Mouse (Mus musculus) liver, embryonic 14.5 days (tissue): ENCODE measurements at regions not wholly inside any gene's neighbourhood (a gene's known extent, or its start where the extent isn't known, plus 50 kb on each side); places are given as distances from the start of the nearest gene placed in this dataset.

Experiments
- ATAC-seq: fragments of 200-750 bp; cut with Nextera tagmentation; 2 replicates; pipeline ENCODE4 v1.8.0; 2017; ENCODE audit warnings: moderate number of reproducible peaks, mild to moderate bottlenecking, moderate library complexity; ENCODE audit not compliant: insufficient read depth
- DNase-seq, 3 experiments: peaks; one replicate each; pipeline ENCODE4 v3.0.0-alpha.2; 2012 to 2013; ENCODE audit warnings: low read depth in 3 of 3, low spot score in 3 of 3
- H3K27ac ChIP-seq: fragments of 300-500 bp; sonication (generic); 2 replicates; pipeline ENCODE4 v1.5.1; 2014; ENCODE audit warnings: moderate library complexity, mild to moderate bottlenecking, control low read depth, inconsistent platforms
- H3K27me3 ChIP-seq: fragments of 300-500 bp; sonication (generic); 2 replicates; pipeline ENCODE4 v1.6.1; 2014; ENCODE audit warnings: mild to moderate bottlenecking, low read length, moderate library complexity; ENCODE audit not compliant: control insufficient read depth, insufficient read depth
- H3K36me3 ChIP-seq: fragments of 300-500 bp; sonication (generic); replicated peaks from 2 replicates; pipeline ENCODE4 v1.6.1; 2014; ENCODE audit warnings: low read depth; ENCODE audit not compliant: control insufficient read depth, insufficient read depth
- H3K4me1 ChIP-seq, 2 experiments: fragments of 200-500 bp in 1 of 2; fragments of 300-500 bp in 1 of 2; sonication (generic) in 1 of 2; replicated peaks; 2 replicates each; pipeline ENCODE4 v1.6.1; 2012 to 2014; ENCODE audit warnings: antibody characterized with exemption in 1 of 2, inconsistent platforms in 1 of 2, low read length in 1 of 2; ENCODE audit not compliant: control insufficient read depth in 2 of 2, insufficient read depth in 2 of 2
- H3K4me2 ChIP-seq: fragments of 300-500 bp; sonication (generic); 2 replicates; pipeline ENCODE4 v1.6.1; 2014; ENCODE audit warnings: low read depth, mild to moderate bottlenecking, control low read depth, moderate library complexity
- H3K4me3 ChIP-seq, 2 experiments: fragments of 200-500 bp in 1 of 2; fragments of 300-500 bp in 1 of 2; sonication (generic) in 1 of 2; 2 replicates each; pipeline ENCODE4 v1.5.1; 2012 to 2014; ENCODE audit warnings: low read depth in 2 of 2, low read length in 2 of 2, mild to moderate bottlenecking in 2 of 2, control low read depth in 1 of 2, inconsistent platforms in 1 of 2, moderate library complexity in 1 of 2; ENCODE audit not compliant: insufficient read depth in 1 of 2
- H3K9ac ChIP-seq: fragments of 300-500 bp; sonication (generic); replicated peaks from 2 replicates; pipeline ENCODE4 v1.6.1; 2014; ENCODE audit warnings: mild to moderate bottlenecking, control low read depth, moderate library complexity
- H3K9me3 ChIP-seq: fragments of 300-500 bp; sonication (generic); 2 replicates; pipeline ENCODE4 v1.6.1; 2016; ENCODE audit warnings: low read length, mixed read lengths; ENCODE audit not compliant: control insufficient read depth
- CTCF ChIP-seq: IDR thresholded peaks from 2 replicates; pipeline ENCODE4 v1.5.1; 2016; ENCODE audit warnings: antibody characterized with exemption, low read depth, control low read depth
- EP300 ChIP-seq: IDR thresholded peaks from 2 replicates; pipeline ENCODE4 v1.6.1; 2016; ENCODE audit warnings: antibody characterized with exemption, low read depth
- WGBS: fragments of 180-500 bp; shearing (Covaris S2); extraction: QIAGEN DNeasy Blood & Tissue Kit; methylation state at CpG from one replicate; pipeline ENCODE4 v1.1.7; 2014; ENCODE audit not compliant: insufficient replicate concordance; 5-methylcytosine and 5-hydroxymethylcytosine counted together

- TF ChIP-seq CTCF, result no peak
- no peak for TF ChIP-seq EP300
- DNase-seq (no peak), ATAC-seq (no peak)
- no peak overlapping the region for H3K27ac ChIP-seq
- no peak overlapping the region for H3K4me3 ChIP-seq
- no peaks in the 10 kb centered on the region for H3K4me1 ChIP-seq
- no peaks in the 10 kb centered on the region for H3K27me3 ChIP-seq
- no peaks in the 10 kb centered on the region for H3K36me3 ChIP-seq
- no peak overlapping the region for H3K4me2 ChIP-seq
- no peaks in the 10 kb centered on the region for H3K9me3 ChIP-seq
- WGBS, result 59% methylated on average over 8 of the region's 8 CpGs
- no peak overlapping the region for H3K9ac ChIP-seq
Measured at GRCm38 (mm10) chr7:82109977-82110376, 63.7 kb upstream of the Sh3gl3 start.

GRCm38 (mm10) chr7:82112046-82112445, 61.6 kb upstream of the Sh3gl3 start:
- Histone ChIP-seq H3K27ac (no peak overlapping the region), H3K4me3 (no peak overlapping the region), H3K36me3 (no peaks in the 10 kb centered on the region), H3K9me3 (no peaks in the 10 kb centered on the region), H3K4me1 (no peaks in the 10 kb centered on the region), H3K27me3 (no peaks in the 10 kb centered on the region), H3K4me2 (no peak overlapping the region), H3K9ac (no peak overlapping the region)
- ATAC-seq (no peak), DNase-seq (no peak)
- TF ChIP-seq EP300 (no peak), CTCF (no peak)
- 57% methylated on average over 6 of the region's 6 CpGs for WGBS

GRCm38 (mm10) chr7:82115646-82116045, 58.0 kb upstream of the Sh3gl3 start:
- no peaks in the 10 kb centered on the region for H3K4me1 ChIP-seq
- H3K36me3 ChIP-seq, result no peaks in the 10 kb centered on the region
- DNase-seq (no peak), ATAC-seq (no peak)
- H3K9me3 ChIP-seq, result no peaks in the 10 kb centered on the region
- H3K27ac ChIP-seq, result no peak overlapping the region
- TF ChIP-seq EP300 (no peak), CTCF (no peak)
- H3K4me2 ChIP-seq, result no peak overlapping the region
- H3K4me3 ChIP-seq, result no peak overlapping the region
- H3K9ac ChIP-seq, result no peak overlapping the region
- H3K27me3 ChIP-seq, result no peaks in the 10 kb centered on the region
- WGBS, result 66% methylated on average over 6 of the region's 6 CpGs

- no peak for ATAC-seq
- no peaks in the 10 kb centered on the region for H3K9me3 ChIP-seq
- H3K27ac ChIP-seq, result no peak overlapping the region
- H3K27me3 ChIP-seq, result no peaks in the 10 kb centered on the region
- DNase-seq, result peak; percentile 19 to 33 (median 19)
- H3K36me3 ChIP-seq, result no peaks in the 10 kb centered on the region
- no peak overlapping the region for H3K4me2 ChIP-seq
- no peak for TF ChIP-seq EP300
- TF ChIP-seq CTCF, result peak; percentile 56
- H3K9ac ChIP-seq, result no peak overlapping the region
- H3K4me3 ChIP-seq, result no peak overlapping the region
- 13% methylated on average over 2 of the region's 2 CpGs for WGBS
- no peaks in the 10 kb centered on the region for H3K4me1 ChIP-seq
Measured at GRCm38 (mm10) chr7:82119266-82119665, 54.4 kb upstream of the Sh3gl3 start.

GRCm38 (mm10) chr7:82119866-82120265, 53.8 kb upstream of the Sh3gl3 start:
- Histone ChIP-seq H3K27ac (no peak overlapping the region), H3K27me3 (no peaks in the 10 kb centered on the region), H3K9me3 (no peaks in the 10 kb centered on the region), H3K9ac (no peak overlapping the region), H3K4me2 (no peak overlapping the region), H3K4me3 (no peak overlapping the region), H3K36me3 (no peaks in the 10 kb centered on the region), H3K4me1 (no peaks in the 10 kb centered on the region)
- 39% methylated on average over 9 of the region's 9 CpGs for WGBS
- ATAC-seq (no peak), DNase-seq (no peak)
- no peak for TF ChIP-seq EP300
- TF ChIP-seq CTCF, result no peak

- DNase-seq (peak in 2 of 3 experiments; percentile 6 to 16), ATAC-seq (no peak)
- H3K4me2 ChIP-seq, result no peak overlapping the region
- H3K9me3 ChIP-seq, result no peaks in the 10 kb centered on the region
- H3K4me1 ChIP-seq, result no peaks in the 10 kb centered on the region
- peak; percentile 84 for TF ChIP-seq CTCF
- no peak for TF ChIP-seq EP300
- no peak overlapping the region for H3K9ac ChIP-seq
- H3K36me3 ChIP-seq, result no peaks in the 10 kb centered on the region
- H3K27me3 ChIP-seq, result no peaks in the 10 kb centered on the region
- H3K27ac ChIP-seq, result no peak overlapping the region
- no peak overlapping the region for H3K4me3 ChIP-seq
- 5% methylated on average over 1 of the region's 1 CpGs for WGBS
Measured at GRCm38 (mm10) chr7:82121746-82122145, 51.9 kb upstream of the Sh3gl3 start.
